Mouse (Mus musculus): ENCODE measurements around the gene Dock4.

Gene Dock4

DNA sequence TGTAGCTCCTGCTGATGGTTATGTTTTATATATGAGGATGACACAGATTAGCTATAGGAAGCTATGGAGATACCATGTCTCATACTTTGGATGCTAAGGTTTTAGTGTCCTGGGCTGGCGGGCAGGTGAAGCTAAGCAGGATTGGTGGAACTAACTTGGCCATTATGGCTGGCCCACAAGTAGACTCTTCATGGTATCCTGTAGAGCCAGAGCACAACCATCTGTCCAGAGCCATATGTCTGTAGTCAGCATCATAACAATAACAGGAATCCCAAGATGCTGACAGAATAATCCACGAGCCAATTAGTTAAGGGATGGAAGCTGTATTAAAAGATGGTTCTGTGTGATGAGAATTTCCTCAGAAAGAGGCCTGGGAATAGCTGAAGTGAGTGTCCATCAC, 269.4 kb downstream of the Dock4 start:
- no peak for DNase-seq (ENCODE audit: extremely low read depth, low read depth, low spot score)

DNA sequence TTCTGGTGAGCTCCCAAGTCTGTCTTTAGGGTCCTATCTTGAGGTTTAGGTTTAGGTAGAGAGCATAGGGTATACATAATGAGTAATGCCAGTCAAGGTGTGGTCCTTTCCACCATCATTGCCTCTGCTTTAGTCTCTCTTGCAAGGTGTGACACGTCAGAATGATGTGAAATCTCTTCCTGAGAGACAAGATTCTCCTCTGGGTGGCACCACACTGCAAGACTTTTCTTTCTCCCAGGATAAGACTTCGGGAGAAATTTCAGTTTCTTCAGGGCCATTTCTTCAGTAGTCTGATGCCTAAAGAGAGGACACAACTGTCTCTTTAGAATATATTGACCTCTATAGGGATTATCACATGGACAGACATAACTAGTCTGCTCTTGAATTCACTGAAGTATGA, 282.6 kb downstream of the Dock4 start:
- DNase-seq (ENCODE audit: extremely low read depth, low read depth, low spot score): no peak

DNA sequence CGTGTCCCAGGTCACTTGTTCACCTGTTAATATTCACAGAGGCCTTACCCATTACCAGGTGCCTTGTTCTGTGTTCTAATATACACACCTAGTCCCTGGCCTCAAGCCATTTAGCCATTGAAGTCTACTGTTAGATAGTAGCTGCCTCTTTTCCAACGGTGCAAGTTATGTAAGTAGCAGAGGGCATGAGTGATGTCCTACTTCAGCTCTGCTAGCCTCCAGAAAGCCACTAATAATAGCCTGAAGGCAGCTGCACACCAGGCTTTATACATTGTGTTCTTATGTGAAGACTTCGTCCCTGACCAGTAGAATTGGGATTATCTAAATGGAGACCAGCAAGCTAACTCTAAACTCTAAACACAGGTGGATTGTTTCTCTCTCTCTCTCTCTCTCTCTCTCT, 285.0 kb downstream of the Dock4 start:
- no peak for DNase-seq (ENCODE audit: extremely low read depth, low read depth, low spot score)

DNA sequence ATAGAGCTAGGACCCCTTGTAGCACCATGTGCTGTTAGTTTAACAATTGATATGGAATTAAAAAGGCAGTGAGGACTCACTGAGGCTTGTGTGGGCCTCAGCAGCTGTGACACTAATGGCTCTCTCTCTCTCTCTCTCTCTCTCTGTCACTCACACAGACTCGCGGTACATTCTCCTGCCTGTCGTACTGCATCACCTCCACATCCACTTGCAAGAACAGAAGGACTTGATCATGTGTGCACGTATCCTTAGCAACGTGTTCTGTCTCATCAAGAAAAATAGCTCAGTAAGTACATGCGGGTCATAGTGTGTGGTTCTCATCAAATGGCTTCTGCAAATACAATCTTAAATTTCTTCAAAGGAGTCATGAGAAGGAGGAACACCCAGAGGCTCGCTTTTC, 299.7 kb downstream of the Dock4 start:
- DNase-seq (ENCODE audit: extremely low read depth, low read depth, low spot score): no peak

DNA sequence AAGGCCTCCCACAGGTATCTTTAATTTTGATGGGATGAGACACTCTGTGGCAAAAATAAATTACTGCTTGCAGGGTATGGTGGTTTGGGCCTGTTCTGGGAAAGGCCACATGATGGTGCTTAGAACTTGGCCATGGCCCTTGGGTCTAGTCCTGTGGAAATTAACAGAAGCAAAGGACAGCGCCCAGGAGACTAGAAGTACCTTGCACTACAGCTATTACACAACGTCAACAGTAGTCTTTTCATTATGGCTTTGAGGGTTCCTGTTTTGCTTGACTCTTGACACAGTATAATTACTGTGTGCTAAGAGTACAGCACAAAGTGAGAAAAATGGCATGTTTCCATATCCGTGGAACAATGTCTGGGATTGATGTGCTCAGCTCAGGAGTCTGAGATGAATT, 300.3 kb downstream of the Dock4 start:
- DNase-seq (ENCODE audit: extremely low read depth, low read depth, low spot score): peak; percentile 14

DNA sequence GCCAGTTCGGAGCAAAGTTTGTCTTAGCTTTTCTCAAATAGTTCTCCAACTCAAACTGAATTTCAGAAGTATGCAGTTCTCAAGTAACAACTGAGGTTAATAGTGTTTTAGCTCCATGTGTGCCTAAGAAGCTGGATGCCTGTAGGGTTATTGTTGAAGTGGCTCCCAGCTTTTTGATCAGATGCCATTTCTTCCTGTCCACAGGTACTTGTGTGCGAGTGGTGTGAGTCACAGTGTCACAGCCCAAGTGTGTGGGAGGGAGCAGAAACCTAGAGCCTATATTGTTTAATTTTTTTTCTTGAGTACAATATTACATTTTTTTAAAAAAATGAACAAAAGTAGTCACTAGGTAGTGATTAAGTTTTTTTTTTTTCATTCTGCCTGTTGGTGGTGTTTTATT, 313.5 kb downstream of the Dock4 start:
- no peak for DNase-seq (ENCODE audit: extremely low read depth, low read depth, low spot score)

DNA sequence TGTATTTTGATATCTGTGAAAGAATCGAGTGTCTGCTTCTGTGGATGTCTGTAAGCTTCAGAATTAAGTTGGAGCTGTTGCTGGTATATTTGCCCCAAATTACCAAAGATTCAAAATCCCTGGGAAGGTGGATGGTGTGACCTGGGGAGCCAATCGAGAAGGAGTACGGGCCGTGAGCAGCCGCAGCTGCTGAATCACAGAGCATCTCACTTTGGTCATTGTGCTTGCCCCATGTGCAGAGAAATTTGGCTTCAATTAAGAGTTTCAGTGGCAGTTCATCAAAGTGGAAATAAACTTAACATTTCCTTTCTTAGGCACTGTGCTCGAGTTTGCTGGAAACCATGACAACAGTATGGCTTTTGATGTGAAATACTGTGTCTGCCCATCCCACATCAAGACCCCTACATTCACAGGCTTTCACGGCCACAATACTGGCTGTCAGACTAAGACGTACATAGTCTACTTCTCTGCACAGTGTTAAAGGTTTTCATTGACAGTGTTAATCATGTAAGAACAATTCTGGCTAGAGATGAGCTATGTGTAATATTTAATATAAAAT, 321.6 kb downstream of the Dock4 start:
- no peak for DNase-seq (ENCODE audit: extremely low read depth, low read depth, low spot score)

DNA sequence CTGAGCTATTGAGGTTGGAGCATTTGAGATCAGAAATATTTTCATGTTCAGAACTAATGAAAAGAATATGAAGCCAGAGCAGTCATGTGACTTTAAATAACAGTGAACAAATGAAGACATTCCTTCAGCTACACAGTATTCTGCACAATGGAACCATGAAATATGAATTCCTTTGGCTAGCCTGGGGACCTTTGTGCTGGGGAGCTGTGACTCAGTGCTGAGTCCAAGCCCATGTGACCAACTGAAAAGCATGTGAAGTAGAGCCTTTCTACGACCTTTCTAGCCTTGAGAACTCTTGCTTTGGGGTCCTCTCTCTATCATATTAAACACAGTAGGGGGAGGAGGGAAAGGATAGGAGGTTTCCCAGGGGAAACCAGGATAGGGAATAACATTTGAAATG, 327.3 kb downstream of the Dock4 start:
- DNase-seq (ENCODE audit: extremely low read depth, low read depth, low spot score): no peak

- DNase-seq (ENCODE audit: extremely low read depth, low read depth, low spot score): no peak
These were observed 335.8 kb downstream of the Dock4 start for GRCm38 (mm10) chr12:40781554-40781953.

GRCm38 (mm10) chr12:40788621-40789111, 342.9 kb downstream of the Dock4 start:
- DNase-seq (ENCODE audit: extremely low read depth, low read depth, low spot score): no peak

GRCm38 (mm10) chr12:40789379-40790361, 343.9 kb downstream of the Dock4 start:
- no peak for DNase-seq (ENCODE audit: extremely low read depth, low read depth, low spot score)

DNA sequence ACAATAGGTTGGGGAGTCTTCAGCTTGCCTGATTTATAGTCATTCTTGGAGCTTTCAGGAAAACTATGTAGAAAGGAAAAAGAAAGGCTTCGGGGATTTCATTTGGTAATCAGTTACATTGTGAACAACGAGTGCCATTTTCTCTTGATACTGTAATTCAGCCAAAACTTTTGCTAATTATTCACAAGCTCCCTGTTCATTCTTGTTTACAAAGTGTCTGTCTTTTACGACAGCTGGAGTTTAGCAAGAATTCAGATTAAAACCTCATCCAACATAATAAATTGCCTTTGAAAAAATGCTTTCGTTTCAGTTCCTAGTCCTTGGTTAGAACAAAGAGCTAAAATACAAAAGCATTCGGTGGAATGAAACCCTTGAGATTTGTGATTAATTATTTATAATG, 345.5 kb downstream of the Dock4 start:
- DNase-seq (ENCODE audit: extremely low read depth, low read depth, low spot score): no peak

- DNase-seq (ENCODE audit: extremely low read depth, low read depth, low spot score): no peak
These were observed 346.5 kb downstream of the Dock4 start for GRCm38 (mm10) chr12:40792184-40792650.

DNA sequence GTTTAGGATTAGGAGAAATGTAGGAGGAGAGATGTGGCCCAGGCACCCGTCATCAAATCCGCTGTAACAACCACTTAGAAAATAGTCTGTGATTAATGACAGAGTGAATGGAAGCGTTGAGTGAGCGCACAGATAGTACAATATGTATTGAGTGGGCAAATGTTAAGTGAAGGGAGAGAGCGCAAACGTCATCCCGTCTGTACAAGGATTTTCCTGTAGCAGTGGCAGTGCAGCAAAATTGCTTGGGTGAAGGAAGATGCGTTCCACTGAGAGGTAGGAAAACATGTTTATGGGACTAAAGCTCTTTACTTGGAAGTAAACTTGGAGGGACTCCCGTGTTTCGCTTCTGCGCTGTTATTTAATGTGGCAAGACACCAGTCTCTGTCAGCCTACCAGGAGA, 348.3 kb downstream of the Dock4 start:
- DNase-seq (ENCODE audit: extremely low read depth, low read depth, low spot score): no peak

GRCm38 (mm10) chr12:40794756-40795155, 349.0 kb downstream of the Dock4 start:
- DNase-seq (ENCODE audit: extremely low read depth, low read depth, low spot score): no peak

DNA sequence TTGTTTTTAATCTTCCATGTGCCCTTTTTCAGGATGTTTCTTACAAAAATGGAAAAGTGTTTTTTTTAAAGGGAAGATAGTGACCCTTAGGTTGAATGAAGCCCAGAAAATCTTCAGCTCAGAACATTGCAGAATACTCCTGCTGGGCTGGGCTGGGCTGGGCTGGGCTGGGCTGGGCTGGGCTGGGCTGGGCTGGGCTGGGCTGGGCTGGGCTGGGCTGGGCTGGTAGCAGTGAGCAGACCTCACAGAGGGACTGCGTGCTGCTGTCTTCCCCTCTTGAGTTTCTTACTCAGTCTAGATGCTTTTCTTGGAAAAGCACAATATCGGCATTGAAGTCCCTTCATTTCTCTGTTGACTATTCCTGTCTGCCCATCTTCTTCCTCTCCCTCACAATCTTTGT, 350.0 kb downstream of the Dock4 start:
- DNase-seq (ENCODE audit: extremely low read depth, low read depth, low spot score): no peak

- DNase-seq (ENCODE audit: extremely low read depth, low read depth, low spot score): no peak
These were observed 351.2 kb downstream of the Dock4 start for GRCm38 (mm10) chr12:40796813-40797491.

GRCm38 (mm10) chr12:40797561-40798343, 352.0 kb downstream of the Dock4 start:
- no peak for DNase-seq (ENCODE audit: extremely low read depth, low read depth, low spot score)

DNA sequence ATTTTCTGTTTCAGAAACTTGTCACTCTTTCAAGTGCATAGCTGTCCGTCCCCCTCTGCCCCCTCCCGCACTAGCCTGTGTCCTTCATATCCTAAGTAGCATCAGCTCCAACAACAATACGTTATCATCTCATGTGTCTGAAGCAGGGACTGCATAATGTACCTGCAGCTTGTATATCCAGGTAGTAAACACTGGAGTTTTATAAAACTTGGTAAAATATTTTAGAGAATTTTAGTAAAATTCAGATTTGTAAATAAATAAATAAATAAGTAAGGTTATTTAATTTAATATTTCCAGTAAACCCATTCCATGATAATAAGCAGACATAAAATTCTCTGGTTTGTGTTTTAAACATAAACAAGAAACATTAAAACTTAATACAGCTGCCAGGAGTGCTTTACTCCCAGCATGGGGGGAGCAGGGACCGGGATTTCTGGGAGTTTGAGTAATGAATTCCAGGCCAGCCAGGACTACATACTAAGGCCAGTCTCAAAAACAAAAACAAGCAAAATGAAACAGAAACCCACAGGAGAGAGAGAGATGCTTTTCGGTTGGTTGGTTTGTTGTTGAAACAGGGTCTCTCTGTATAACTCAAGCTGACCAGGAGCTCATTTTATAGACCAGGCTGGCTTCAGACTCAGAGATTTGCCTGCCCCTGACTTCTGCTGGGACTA, 352.7 kb downstream of the Dock4 start:
- DNase-seq (ENCODE audit: extremely low read depth, low read depth, low spot score): no peak

GRCm38 (mm10) chr12:40801456-40801855, 355.7 kb downstream of the Dock4 start:
- DNase-seq (ENCODE audit: extremely low read depth, low read depth, low spot score): no peak

Measured in fat pad, adult 2 months (tissue).